Mouse (Mus musculus) C2C12 (cell line): ENCODE measurements around the gene Utrn.

ENCODE experiments used
- CEBPB ChIP-seq: IDR thresholded peaks from one replicate; pipeline ENCODE4 v1.6.1; 2011; ENCODE audit warnings: low read depth, mild to moderate bottlenecking, control low read depth, moderate library complexity
- CTCF ChIP-seq: IDR thresholded peaks from one replicate; pipeline ENCODE4 v1.5.1; 2011; ENCODE audit not compliant: control insufficient read depth, insufficient read depth, insufficient read length
- FOSL1 ChIP-seq: IDR thresholded peaks from one replicate; pipeline ENCODE4 v1.8.0; 2011; ENCODE audit warnings: mild to moderate bottlenecking, low read length; ENCODE audit not compliant: poor library complexity, insufficient read depth, severe bottlenecking
- MAX ChIP-seq: IDR thresholded peaks from one replicate; pipeline ENCODE4 v1.6.1; 2011; ENCODE audit warnings: mild to moderate bottlenecking, control low read depth
- MYOD1 ChIP-seq: IDR thresholded peaks from one replicate; pipeline ENCODE4 v1.6.1; 2011; ENCODE audit warnings: low read depth; ENCODE audit not compliant: control insufficient read depth, insufficient read length
- MYOG ChIP-seq: IDR thresholded peaks from one replicate; pipeline ENCODE4 v1.6.1; 2011; ENCODE audit not compliant: control insufficient read depth, insufficient read length; ENCODE audit errors: extremely low read depth
- USF1 ChIP-seq: IDR thresholded peaks from one replicate; pipeline ENCODE4 v1.6.1; 2011; ENCODE audit warnings: low read depth, mild to moderate bottlenecking, control low read depth, moderate library complexity

GRCm38 (mm10) chr10:12858017-12858416 is 11.1 kb downstream of the Utrn start:
- TF ChIP-seq MYOD1: no peak
- TF ChIP-seq CTCF: no peak
- no peak for TF ChIP-seq MAX
- no peak for TF ChIP-seq USF1
- TF ChIP-seq FOSL1: peak; percentile 72
- no peak for TF ChIP-seq MYOG
- peak; percentile 92 for TF ChIP-seq CEBPB
